Mouse (Mus musculus) megakaryocyte, embryonic 14.5 days (primary cell): ENCODE results near the gene Zfp609.

Experiments used
- FLI1 ChIP-seq: IDR thresholded peaks from 2 replicates; pipeline ENCODE4 v1.6.1; 2012; ENCODE audit warnings: low read length, inconsistent platforms, mixed read lengths
- GATA1 ChIP-seq: IDR thresholded peaks from 3 replicates; pipeline ENCODE4 v1.6.1; 2012; ENCODE audit warnings: mixed read lengths, low read length, inconsistent platforms, borderline replicate concordance

DNA sequence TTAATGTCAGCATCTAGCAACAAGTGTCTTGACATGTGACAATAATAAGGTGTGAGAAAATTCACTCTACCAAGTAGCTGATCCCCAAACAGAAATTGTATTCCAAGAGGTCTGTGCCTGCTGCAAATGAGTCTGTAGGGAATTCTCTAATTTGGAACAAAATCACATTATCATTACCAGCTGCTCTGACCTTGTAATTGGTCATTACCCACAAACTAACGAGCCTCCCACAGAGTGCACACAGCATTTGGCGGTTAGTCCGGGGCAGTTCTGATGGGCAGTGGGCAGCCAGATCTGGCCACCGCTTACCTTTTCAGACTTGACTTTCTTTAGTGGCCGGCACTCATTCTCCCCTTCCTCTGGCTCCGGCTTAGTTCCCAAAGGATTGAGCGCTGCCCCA lies 33.1 kb downstream of the Zfp609 start:
- TF ChIP-seq GATA1 (no peak), FLI1 (no peak)
